Mouse (Mus musculus) c-Kit-positive CD71-negative TER-119-negative erythroid progenitor cells, embryonic 14.5 days (primary cell): ENCODE data around the gene Prpf40a.

ENCODE experiments used
- DNase-seq: peaks from one replicate; pipeline ENCODE4 v3.0.0-alpha.2; 2013; ENCODE audit warnings: low read depth

The Prpf40a gene

DNA sequence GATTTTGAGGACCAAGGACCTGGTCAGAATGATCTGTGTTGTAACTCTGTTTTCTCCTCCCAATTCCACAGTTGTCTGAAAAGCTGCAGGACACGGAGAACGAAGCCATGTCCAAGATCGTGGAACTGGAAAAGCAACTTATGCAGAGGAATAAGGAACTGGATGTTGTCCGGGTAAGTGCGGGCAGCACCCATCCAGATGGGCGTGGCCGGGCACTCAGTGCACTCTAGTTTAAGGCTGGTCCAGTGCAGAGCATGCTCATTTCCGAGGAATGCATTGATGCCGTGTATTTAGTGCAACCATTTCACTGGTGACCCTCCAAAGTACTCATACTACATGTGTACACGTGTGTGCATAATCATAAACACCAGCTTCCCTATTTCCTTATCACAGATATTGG is 85.7 kb downstream of the Prpf40a start:
- DNase-seq = no peak

DNA sequence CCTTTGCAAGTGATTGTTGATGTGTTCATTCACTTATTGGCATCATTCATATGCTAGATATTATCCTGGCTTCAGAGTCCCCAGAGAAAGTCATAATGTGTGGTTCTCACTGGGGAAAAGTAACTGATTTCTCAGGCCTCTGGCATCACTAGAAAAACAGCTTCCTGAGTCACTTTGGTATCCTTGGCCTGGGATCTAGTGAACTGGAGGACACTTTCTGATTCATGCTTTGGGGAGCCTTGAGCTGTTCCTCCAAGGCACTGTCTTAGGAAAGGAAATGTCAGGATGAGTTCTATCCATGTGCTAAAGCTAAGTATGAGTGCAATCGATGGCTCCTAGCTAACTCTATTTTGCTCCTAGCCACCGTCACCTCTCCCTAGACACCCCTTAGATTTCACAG is 88.2 kb downstream of the Prpf40a start:
- no peak for DNase-seq

DNA sequence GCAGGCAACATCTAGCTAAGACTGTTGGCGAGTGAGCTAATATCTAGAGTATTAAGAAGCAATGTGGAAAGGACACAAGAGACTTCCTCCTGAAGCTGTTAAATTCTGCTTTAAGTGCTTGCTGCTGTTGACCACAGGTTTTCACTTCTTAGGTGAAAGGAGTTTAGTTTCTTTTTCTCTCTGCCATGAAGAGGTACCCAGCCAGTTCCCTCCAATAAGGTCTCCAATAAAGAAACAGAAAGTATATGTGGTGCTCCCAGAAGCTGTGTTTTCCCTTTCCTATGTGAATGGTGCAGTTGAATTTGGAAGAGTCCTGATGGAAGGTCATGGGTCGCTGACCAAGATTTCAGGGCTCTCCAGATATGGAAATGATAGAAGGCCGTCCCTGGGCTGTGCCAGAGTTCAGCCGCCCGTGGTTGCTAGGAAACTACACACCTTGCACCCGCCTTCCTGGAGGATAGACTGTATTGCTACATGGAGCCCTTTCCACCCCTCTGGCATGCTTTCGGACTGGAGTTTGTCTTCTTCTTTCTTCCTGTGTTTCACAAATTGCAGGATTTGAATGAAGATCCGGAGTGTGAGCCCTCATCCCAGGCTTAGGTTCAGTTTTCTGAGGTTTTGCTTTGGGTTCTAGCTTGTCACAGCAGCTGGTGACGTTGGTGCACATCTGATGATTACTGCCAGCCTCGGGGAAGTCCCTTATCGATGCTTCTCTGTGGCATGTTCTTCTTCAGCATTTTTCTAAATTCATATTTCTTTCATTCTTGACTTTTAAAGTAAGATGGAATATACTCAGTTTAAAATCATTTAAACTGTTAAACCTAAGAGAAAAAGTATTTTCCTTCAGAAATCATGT is 89.0 kb downstream of the Prpf40a start:
- DNase-seq = no peak

DNA sequence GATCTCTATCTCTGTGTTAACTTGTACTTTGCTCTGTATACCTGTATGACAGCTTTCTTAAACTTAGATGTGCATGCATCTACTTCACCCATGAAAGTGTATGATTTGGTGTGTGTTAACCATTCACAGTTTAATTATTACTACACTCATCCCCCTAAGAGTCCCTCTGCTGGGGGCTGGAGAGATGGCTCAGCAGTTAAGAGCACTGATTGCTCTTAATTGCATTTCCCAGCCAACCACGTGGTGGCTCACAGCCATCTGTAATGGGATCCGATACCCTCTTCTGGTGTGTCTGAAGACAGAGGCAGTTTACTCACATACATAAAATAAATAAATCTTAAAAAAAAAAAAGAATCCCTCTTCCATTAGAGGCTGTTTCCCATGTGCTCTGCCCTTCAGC is 91.0 kb downstream of the Prpf40a start:
- no peak for DNase-seq

DNA sequence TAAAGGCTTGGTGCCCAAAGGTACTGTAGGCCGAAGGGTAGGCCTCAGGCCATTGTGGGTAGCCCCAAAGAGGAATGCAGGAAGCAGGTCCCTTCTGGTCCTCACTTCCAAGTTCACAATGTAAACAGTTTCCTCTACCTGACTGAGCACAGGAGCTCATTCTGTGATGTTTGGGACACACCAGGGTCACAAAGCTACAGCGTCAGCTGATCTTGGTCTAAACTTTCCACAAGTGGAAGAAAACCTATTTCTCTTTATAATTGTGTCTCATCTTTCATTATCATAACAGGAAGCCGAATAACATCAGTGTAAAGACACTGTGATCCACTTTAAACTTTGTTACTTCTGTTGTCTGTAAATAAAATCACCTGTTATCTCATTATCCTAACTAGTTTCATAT is 95.6 kb downstream of the Prpf40a start:
- DNase-seq = no peak

DNA sequence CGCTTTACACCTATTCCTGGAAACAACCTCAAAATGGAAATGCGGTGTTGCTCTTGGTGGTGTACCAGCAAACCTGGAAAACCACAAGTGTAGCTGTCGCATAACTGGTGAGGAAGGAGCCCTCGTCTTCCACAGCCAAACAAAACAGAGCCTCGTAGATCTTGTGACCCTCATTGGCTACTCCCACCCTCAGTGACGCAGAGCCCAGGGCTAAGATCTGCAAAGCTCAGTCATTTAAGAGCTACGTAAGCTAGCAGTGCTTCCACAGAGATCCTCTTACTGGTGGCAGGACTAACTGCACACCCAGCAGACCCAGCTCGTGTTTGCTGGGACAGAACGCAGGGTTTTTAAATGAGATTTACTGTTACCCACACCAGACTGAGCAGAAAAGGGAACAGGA is 96.1 kb downstream of the Prpf40a start:
- no peak for DNase-seq

DNA sequence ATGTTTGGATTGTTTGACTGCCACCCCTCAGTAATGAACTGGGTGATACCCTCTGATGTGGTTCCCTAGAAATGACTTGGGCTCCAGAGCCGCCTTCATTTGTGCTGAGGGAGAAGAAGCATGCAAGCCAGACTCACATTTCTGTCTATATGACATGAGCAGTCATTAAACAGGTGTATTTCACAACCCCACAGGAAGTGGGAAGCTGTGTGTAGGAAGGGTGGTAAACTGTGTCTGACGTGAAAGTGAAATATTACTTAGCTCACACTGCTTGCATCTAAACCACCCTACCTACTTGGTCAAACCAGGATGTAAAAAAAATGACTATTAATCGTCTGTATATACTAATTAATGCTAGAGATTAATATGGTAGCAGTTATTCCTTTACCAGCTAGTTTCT is 102.3 kb downstream of the Prpf40a start:
- DNase-seq = no peak

DNA sequence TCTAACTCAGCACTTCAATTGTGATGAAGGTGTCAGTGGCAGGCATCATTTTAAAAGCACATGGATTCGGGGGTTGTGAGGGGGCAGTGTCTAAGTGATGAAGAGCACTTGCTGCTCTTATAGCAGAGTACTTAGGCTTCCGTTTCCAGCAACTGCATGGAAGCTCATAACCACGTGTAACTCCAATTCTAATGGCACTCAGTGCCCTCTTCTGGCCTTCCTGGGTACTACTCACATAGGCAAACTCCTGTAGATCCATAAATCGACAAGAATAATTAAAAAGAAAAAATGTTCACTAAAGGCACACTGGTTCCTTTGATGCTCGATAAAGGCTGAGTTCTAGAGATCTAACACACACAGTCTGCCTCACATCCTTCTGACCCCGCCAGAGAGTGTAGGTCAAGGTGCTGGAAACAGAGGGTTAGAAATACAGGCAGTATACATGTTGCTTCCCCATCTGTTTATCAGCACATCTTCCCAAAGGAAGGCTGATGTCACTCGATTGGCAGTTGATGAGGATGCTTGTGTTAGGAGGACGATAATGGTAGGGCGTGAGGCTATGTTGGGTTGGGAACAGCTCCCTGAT is 105.4 kb downstream of the Prpf40a start:
- peak; percentile 38 for DNase-seq
